Mouse (Mus musculus) retina, embryonic 14.5 days (tissue): Measurements from ENCODE around the gene Zfp36.
"Not testable (repeated sequence)": the region's sequence is repeated elsewhere in the genome, so short reads cannot be mapped to it uniquely, and the experiment has no call there.

Experiments used
- DNase-seq: peaks from one replicate; pipeline ENCODE4 v3.0.0-alpha.2; 2015; ENCODE audit warnings: low spot score

Gene Zfp36

DNA sequence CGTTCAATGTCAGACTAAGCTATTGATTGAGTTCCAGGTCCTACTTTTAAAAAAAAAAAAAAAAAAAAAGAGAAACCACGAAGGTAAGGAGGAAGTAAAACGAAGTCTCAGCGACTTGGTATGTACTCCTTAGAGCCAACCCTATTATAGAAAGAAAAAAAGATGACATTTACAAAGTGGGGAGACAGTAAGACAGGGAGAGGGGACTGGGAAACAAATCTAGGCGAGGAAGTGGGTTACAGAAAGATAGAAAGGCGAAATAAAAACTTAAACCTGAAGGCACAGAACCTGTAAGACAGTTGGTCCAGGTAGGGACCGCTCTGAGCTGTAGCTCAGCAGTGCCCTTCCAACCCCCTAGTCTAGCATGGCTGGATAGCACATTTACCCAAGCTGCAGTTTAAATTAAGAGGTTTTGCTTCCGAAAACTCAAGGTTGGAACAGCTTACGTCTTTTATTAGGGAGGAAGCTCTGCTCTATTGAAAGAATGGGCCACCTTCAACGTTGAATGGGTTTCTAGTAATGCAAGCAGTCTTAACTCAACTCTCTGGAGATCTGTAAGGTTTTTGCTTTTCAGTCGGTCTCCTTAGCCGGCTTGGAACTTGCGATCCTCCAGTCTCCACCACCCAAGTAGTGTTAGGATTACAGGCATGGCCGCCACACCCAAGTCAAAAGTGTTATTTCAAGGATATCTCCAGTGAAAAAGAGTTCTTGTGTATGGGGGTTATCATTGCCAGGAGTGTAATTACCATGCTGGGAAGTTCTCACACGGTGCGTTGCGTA is at the start of gene Zfp36:
Zfp36 (minus strand) TSS at position 17 of the 780 bp plus-strand sequence.
- DNase-seq: no peak

DNA sequence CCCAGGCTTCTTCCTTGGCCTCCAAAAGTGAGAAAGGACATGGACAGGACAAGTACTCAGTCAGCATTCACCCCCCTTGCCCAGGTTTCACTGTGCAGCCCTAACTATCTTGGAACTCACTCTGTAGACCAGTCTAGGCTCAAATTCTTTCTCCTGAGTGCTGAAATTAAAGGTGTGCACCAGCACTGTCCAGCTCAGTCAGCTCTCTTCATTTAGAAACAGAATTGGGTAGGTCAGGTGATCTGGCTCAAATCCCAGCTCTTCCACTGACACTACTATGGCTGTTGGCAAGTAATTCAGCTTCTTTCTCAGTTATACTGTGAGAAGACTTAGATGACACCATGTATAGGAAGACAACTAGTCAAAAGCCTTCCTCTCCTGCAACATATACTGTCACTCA is 47.7 kb upstream of the Zfp36 start:
- DNase-seq: no peak

GRCm38 (mm10) chr7:28423018-28423417 is 43.0 kb upstream of the Zfp36 start:
- no peak for DNase-seq

- no peak for DNase-seq
Observed at GRCm38 (mm10) chr7:28419416-28419815, 39.4 kb upstream of the Zfp36 start.

GRCm38 (mm10) chr7:28418096-28418670 is 38.1 kb upstream of the Zfp36 start:
- DNase-seq: no peak

- no peak for DNase-seq
Observed at GRCm38 (mm10) chr7:28417368-28417767, 37.3 kb upstream of the Zfp36 start.

GRCm38 (mm10) chr7:28412826-28413225 is 32.8 kb upstream of the Zfp36 start:
- no peak for DNase-seq

- no peak for DNase-seq
Observed at GRCm38 (mm10) chr7:28410841-28411475, 30.9 kb upstream of the Zfp36 start.

GRCm38 (mm10) chr7:28401942-28402341 is 21.9 kb upstream of the Zfp36 start:
- no peak for DNase-seq

DNA sequence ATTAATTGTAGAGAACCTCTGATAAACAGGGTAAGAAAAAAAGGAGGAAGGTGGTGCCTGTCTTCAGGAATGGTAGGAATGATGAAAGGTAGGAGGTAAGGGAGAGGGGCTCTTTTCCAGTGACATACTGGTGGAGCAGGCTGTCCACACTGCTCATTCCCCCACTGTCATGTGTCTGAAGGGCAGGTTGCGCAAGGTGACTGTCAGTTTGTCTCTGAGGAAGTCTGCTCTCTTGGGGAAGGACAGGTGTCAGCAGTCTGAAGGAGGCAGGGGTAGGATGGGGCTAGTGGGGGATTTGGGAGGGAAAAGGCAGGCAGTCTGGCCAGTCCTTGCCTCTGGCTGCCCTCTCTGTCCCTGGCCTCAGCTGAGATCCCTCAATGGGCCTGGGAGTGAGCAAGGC is 21.0 kb upstream of the Zfp36 start:
- DNase-seq: no peak

DNA sequence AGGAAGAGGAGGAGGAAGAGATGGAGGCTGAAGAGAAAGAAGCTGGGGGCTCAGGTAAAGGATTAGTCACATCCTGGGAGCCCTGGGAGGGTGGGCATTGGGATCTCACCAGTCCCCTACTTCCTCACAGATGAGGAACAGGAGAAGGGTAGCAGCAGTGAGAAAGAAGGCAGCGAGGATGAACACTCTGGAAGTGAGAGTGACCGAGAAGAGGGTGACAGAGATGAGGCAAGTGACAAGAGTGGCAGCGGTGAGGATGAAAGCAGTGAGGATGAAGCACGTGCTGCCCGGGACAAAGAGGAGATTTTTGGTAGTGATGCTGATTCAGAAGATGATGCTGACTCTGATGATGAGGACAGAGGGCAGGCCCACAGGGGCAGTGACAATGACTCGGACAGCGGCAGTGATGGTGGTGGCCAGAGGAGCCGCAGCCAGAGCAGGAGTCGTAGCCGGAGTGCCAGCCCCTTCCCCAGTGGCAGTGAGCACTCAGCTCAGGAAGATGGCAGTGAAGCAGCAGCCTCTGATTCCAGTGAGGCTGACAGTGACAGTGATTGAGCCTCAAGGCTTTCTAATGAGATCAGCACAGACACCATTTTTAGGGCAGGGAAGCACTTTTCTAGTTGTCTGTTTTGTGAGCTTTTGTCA is 18.8 kb upstream of the Zfp36 start:
- no peak for DNase-seq

GRCm38 (mm10) chr7:28398000-28398399 is 17.9 kb upstream of the Zfp36 start:
- peak; percentile 66 for DNase-seq

GRCm38 (mm10) chr7:28395425-28395824 is 15.4 kb upstream of the Zfp36 start:
- DNase-seq: no peak

DNA sequence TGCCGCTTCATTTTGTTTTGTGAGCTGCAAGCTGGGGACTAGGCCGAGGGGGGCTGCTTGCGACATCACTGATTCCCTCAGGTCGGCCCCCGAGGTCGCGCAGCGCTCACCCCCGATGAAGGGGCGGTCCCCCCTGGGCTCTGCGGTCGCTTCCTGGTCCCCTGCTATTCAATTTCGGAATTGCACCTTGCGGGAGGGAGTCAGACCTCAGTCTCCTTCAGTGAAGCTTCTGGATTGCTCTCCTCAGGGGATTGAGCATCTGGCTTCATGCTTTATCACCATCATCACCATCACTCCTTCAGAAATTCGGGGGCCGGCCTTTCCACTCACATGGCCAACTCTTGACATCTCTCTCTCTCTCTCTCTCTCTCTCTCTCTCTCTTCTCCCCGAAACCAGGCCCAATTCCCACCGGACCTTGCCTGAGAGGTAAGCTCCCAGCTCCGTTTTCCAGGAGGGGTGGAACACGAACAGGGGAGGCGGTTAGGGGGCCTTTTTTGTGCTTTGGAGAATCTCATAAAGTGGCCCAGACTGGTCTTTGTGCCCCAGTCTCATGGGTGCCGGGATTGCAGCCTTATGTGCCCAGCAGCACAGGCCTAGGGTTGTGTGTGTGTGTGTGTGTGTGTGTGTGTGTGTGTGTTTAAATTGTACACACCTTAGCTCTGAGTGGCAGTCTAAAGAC is 13.4 kb upstream of the Zfp36 start:
- no peak for DNase-seq

GRCm38 (mm10) chr7:28392429-28393271 is 12.6 kb upstream of the Zfp36 start, which contains the start of the genes Med29 and Paf1:
TSS of gene Med29 (minus strand) at chr7:28392708.
TSS of gene Paf1 (plus strand) at chr7:28392951.
- peak; percentile 98 for DNase-seq

DNA sequence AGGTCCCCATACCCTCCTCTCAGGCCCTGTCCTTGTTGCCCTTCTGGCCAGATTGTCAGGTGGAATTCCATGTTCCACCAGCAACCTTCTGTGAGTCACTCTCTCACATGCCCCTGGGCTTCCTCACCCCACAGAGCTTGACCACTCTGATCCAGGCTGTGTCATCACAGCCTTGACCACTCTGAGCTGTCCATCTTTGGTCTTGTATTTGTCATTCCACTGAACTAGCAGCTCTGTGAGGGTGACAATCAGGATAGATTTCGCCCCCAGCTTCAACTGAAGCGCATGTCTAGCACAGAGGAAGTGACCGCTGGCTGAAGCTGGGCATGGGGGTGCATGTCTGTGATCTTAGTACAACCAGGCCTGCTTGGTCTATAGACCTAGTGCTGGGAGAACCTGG is 10.3 kb upstream of the Zfp36 start:
- no peak for DNase-seq

- DNase-seq: not testable (repeated sequence)
Observed at GRCm38 (mm10) chr7:28387384-28387783, 7.3 kb upstream of the Zfp36 start.

- DNase-seq: not testable (repeated sequence)
Observed at GRCm38 (mm10) chr7:28386877-28387276, 6.8 kb upstream of the Zfp36 start.

GRCm38 (mm10) chr7:28386462-28386861 is 6.4 kb upstream of the Zfp36 start:
- DNase-seq: peak; percentile 88

GRCm38 (mm10) chr7:28386007-28386406 is 6.0 kb upstream of the Zfp36 start:
- DNase-seq: no peak

GRCm38 (mm10) chr7:28385196-28385595 is 5.1 kb upstream of the Zfp36 start:
- no peak for DNase-seq
